Mouse (Mus musculus) myocyte (in vitro differentiated cells): ENCODE measurements at regions not wholly inside any gene's neighbourhood (a gene's known extent, or its start where the extent isn't known, plus 50 kb on each side); places are given as distances from the start of the nearest gene placed in this dataset.

Source experiments
- MAX ChIP-seq: IDR thresholded peaks from one replicate; pipeline ENCODE4 v1.6.1; 2011; ENCODE audit warnings: low read depth, mild to moderate bottlenecking, control low read depth
- MYOG ChIP-seq, 3 experiments: IDR thresholded peaks; one replicate each; pipeline ENCODE4 v1.6.1; 2011; ENCODE audit warnings: control low read depth in 2 of 3, low read depth in 2 of 3, mild to moderate bottlenecking in 2 of 3; ENCODE audit not compliant: insufficient read length in 2 of 3, control insufficient read depth in 1 of 3, insufficient read depth in 1 of 3
- POLR2A ChIP-seq: IDR thresholded peaks from one replicate; pipeline ENCODE4 v1.6.1; 2011; ENCODE audit warnings: low read depth, mild to moderate bottlenecking, control low read depth, moderate library complexity; ENCODE audit not compliant: insufficient read length
- POLR2AphosphoS2 ChIP-seq: IDR thresholded peaks from one replicate; pipeline ENCODE4 v1.6.1; 2011; ENCODE audit warnings: low read depth, control low read depth; ENCODE audit not compliant: insufficient read length
- TCF12 ChIP-seq: IDR thresholded peaks from one replicate; pipeline ENCODE4 v1.6.1; 2011; ENCODE audit warnings: mild to moderate bottlenecking, control low read depth; ENCODE audit not compliant: poor library complexity, insufficient read depth, severe bottlenecking

- TF ChIP-seq TCF12 (no peak), POLR2A (no peak), MYOG (IDR thresholded peaks at IDR 0.05; ENCODE audit: control insufficient read depth in 1 of 3, insufficient read depth in 1 of 3, insufficient read length in 2 of 3, low read depth in 2 of 3) (no peak), MAX (no peak), POLR2AphosphoS2 (no peak)
These were observed 107.1 kb upstream of the Nav3 start for GRCm38 (mm10) chr10:110563057-110563456.
